Mouse (Mus musculus): ENCODE results near the gene Tcap.

DNA sequence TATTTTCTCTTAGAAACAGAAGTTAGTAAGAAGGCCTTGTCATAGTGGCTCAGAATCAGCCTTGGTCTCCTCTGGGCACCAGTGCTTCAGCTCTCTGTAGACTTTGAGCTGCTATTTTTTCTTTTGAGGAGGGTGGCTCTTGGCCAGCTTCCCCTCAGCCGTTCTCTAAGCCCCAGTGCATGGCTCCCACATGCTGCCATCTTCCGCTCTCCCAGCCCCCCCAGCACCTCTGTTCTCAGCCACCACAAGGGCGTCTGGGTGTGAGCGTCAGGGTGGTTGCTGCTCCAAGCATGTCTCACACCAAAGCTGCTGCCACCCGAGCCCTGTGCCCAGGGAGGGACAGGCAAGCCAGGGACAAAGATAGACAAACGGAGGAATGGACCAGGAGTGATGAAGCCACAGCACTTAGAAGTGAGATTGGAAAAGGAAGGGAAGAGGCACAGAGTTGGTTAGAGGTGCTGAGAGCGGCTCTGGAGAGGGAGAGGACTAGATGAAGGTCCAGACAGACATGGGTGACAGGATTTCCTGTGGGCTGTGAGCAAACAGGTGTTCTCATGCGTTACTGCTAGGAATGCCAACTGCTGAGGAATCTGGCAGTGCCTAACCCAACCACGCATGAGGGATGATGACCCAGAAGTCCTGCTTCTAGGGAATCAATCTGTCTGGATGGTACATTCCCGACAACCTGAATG is 16.3 kb upstream of the Tcap start:
- TF ChIP-seq ZC3H11A (IDR thresholded peaks at IDR 0.05; ENCODE audit: borderline replicate concordance, low read depth, low read length): no peak
- no peak for TF ChIP-seq ZNF384 (IDR thresholded peaks at IDR 0.05; ENCODE audit: low read depth, low read length)
